In the genomic region with DNA sequence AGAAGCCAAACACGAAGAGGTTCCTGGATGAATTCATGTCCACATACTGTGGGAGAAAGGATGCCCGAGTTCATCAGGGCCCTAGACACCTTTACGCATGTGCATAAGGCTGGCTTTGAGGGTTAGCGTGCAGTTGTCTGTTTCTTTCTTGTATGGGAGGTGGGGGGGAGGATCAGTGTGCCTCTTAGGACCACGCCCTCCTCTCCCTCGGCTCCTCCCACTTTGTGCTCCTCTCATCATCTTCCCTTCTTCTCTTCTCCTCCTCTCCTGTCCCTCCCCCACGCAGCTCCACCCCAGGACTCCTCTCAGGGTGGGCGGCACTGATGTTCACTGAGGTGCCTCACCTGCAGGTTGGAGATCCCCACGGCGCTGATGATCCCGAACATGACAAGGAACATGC, we compare ENCODE assay signal across 9 mouse cellular contexts. TPM values are rescaled to one million over a fixed set of nuclear protein-coding genes. Genes with fewer than 3 reads are reported as not detected.
A peak's percentile ranks its signal among the peaks of the same experiment; 100 is the strongest.
DNase-seq lines count a peak whose midpoint lies in the region; ATAC-seq lines count a peak whose summit lies in the region.
"Had no signal": no experiment of that assay in that cellular context is flagged by ENCODE, and none has a peak within 500 bp of the region (broad histone marks: within the 10 kb centered on the region; RNA-seq: fewer than 3 reads in every experiment).

No protein-coding gene starts in this region.

- H3K4me3 ChIP-seq in liver, embryonic 12.5 days, result no peak overlapping the region
- H3K4me3 ChIP-seq in forebrain, embryonic 14.5 days (ENCODE audit: low read depth, low read length), result peak overlapping the region; percentile 14; the same call in 1 of the 2 replicates
- H3K4me3 ChIP-seq in midbrain, embryonic 14.5 days (replicated peaks; ENCODE audit: low read depth, low read length), result no peak overlapping the region

- peak overlapping the region; percentile 31 for H3K4me2 ChIP-seq in liver, embryonic 12.5 days
- H3K4me2 ChIP-seq in forebrain, embryonic 14.5 days (ENCODE audit: low read length), result peak overlapping the region; percentile 36
- peak overlapping the region; percentile 16 for H3K4me2 ChIP-seq in midbrain, embryonic 14.5 days (ENCODE audit: low read length)

- peaks cover 4% of the 10 kb centered on the region; the same call in 1 of the 2 replicates for H3K4me1 ChIP-seq in liver, embryonic 12.5 days
- no peaks in the 10 kb centered on the region for H3K4me1 ChIP-seq in forebrain, embryonic 14.5 days (ENCODE audit: control insufficient read depth, insufficient read depth, low read length)
- H3K4me1 ChIP-seq in midbrain, embryonic 14.5 days (ENCODE audit: control insufficient read depth, insufficient read depth, low read length), result no peaks in the 10 kb centered on the region

- 23% methylated on average over 10 of the region's 11 CpGs for WGBS in liver, embryonic 12.5 days (ENCODE audit: insufficient replicate concordance)
- WGBS in forebrain, embryonic 14.5 days, result 21% methylated on average over 11 of the region's 11 CpGs
- WGBS in midbrain, embryonic 14.5 days, result 26% methylated on average over 11 of the region's 11 CpGs

- H3K27me3 ChIP-seq in liver, embryonic 12.5 days (replicated peaks), result peaks cover 35% of the 10 kb centered on the region
- no peaks in the 10 kb centered on the region for H3K27me3 ChIP-seq in forebrain, embryonic 14.5 days (replicated peaks; ENCODE audit: control insufficient read depth, insufficient read depth, low read length)
- no peaks in the 10 kb centered on the region for H3K27me3 ChIP-seq in midbrain, embryonic 14.5 days (ENCODE audit: control insufficient read depth, insufficient read depth, low read length)

- no peaks in the 10 kb centered on the region for H3K36me3 ChIP-seq in liver, embryonic 12.5 days
- no peaks in the 10 kb centered on the region for H3K36me3 ChIP-seq in forebrain, embryonic 14.5 days (ENCODE audit: control insufficient read depth, insufficient read depth, low read length)
- no peaks in the 10 kb centered on the region for H3K36me3 ChIP-seq in midbrain, embryonic 14.5 days (ENCODE audit: control insufficient read depth, insufficient read depth, low read length)

- H3K9me3 ChIP-seq in liver, embryonic 12.5 days (replicated peaks), result no peaks in the 10 kb centered on the region
- no peaks in the 10 kb centered on the region for H3K9me3 ChIP-seq in forebrain, embryonic 14.5 days (replicated peaks; ENCODE audit: control insufficient read depth, low read length)
- H3K9me3 ChIP-seq in midbrain, embryonic 14.5 days (ENCODE audit: control insufficient read depth, low read length), result no peaks in the 10 kb centered on the region

- no peak overlapping the region for H3K9ac ChIP-seq in liver, embryonic 12.5 days
- H3K9ac ChIP-seq in forebrain, embryonic 14.5 days (ENCODE audit: low read length), result 0 out of 2 replicates have a peak overlapping the region, but pooled peaks have one; percentile 40
- no peak overlapping the region for H3K9ac ChIP-seq in midbrain, embryonic 14.5 days (replicated peaks; ENCODE audit: low read length)

- DNase-seq in cerebellum, postnatal 10 days, result peak; percentile 27 to 47
- no peak for DNase-seq in liver
- peak; percentile 8 for DNase-seq in forebrain, embryonic 14.5 days (ENCODE audit: low spot score)
- DNase-seq in midbrain, embryonic 14.5 days, result peak; percentile 6

- H3K27ac ChIP-seq in liver, embryonic 12.5 days, result no peak overlapping the region
- no peak overlapping the region for H3K27ac ChIP-seq in forebrain, embryonic 14.5 days (ENCODE audit: low read depth, low read length)
- no peak overlapping the region for H3K27ac ChIP-seq in midbrain, embryonic 14.5 days (replicated peaks; ENCODE audit: low read depth, low read length)

- ATAC-seq in cerebellum, adult (ENCODE audit: insufficient number of reproducible peaks, low FRiP score, low TSS enrichment), result no peak
- ATAC-seq in liver, embryonic 12.5 days, result no peak
- 0 out of 2 replicates have a peak, but pooled peaks have one; percentile 23 for ATAC-seq in forebrain, embryonic 14.5 days
- no peak for ATAC-seq in midbrain, embryonic 14.5 days (ENCODE audit: low FRiP score, low TSS enrichment)
- no peak for ATAC-seq in activated CD4-positive, CD25-positive, alpha-beta regulatory T cell, adult 4 months
- no peak for ATAC-seq in inflammation-experienced regulatory T-cells, adult 6 months

RNA-seq across cellular contexts. Expression of a gene that starts 28.5 kb away (rescaled TPM):
- not detected in 2 replicates for polyA plus RNA-seq in liver, embryonic 12.5 days (2016; fragmentation: Nextera tagmentation; extraction: Ambion mirVana)
- not detected in 2 replicates for polyA plus RNA-seq in forebrain, embryonic 14.5 days (2014; fragmentation: Nextera tagmentation; extraction: Ambion mirVana)
- not detected in 2 replicates for polyA plus RNA-seq in midbrain, embryonic 14.5 days (2014; fragmentation: Nextera tagmentation; extraction: Ambion mirVana)
- polyA plus RNA-seq in activated CD4-positive, CD25-positive, alpha-beta regulatory T cell, adult 4 months (2017; shearing (Covaris generic)), result under 1 TPM in 1 of 2 experiments, not detected in 1; 0.28 TPM
- not detected for polyA plus RNA-seq in inflammation-experienced regulatory T-cells, adult 6 months (2017; shearing (Covaris generic))
- polyA plus RNA-seq: spleen, adult 2 months had no signal

RNA-seq across cellular contexts. Expression of a gene that starts 37.8 kb away (rescaled TPM):
- polyA plus RNA-seq in liver, embryonic 12.5 days (2016; fragmentation: Nextera tagmentation; extraction: Ambion mirVana), result 14.2 and 18.6 TPM in 2 replicates
- 11.0 and 12.0 TPM in 2 replicates for polyA plus RNA-seq in forebrain, embryonic 14.5 days (2014; fragmentation: Nextera tagmentation; extraction: Ambion mirVana)
- polyA plus RNA-seq in midbrain, embryonic 14.5 days (2014; fragmentation: Nextera tagmentation; extraction: Ambion mirVana), result 14.8 and 17.5 TPM in 2 replicates
- polyA plus RNA-seq in activated CD4-positive, CD25-positive, alpha-beta regulatory T cell, adult 4 months (2017; shearing (Covaris generic)), result 10 to 100 TPM; 17.8 to 22.1 TPM
- polyA plus RNA-seq in inflammation-experienced regulatory T-cells, adult 6 months (2017; shearing (Covaris generic)), result 10 to 100 TPM; 15.2 to 23.5 (median 19.1) TPM

RNA-seq across cellular contexts. Expression of a gene that starts 39.7 kb away (rescaled TPM):
- 0.33 and 0.35 TPM in 2 replicates for polyA plus RNA-seq in liver, embryonic 12.5 days (2016; fragmentation: Nextera tagmentation; extraction: Ambion mirVana)
- polyA plus RNA-seq in forebrain, embryonic 14.5 days (2014; fragmentation: Nextera tagmentation; extraction: Ambion mirVana), result 0.55 and 0.61 TPM in 2 replicates
- 0.75 and 0.80 TPM in 2 replicates for polyA plus RNA-seq in midbrain, embryonic 14.5 days (2014; fragmentation: Nextera tagmentation; extraction: Ambion mirVana)
- polyA plus RNA-seq in activated CD4-positive, CD25-positive, alpha-beta regulatory T cell, adult 4 months (2017; shearing (Covaris generic)), result under 1 TPM; 0.43 to 0.63 TPM
- polyA plus RNA-seq in inflammation-experienced regulatory T-cells, adult 6 months (2017; shearing (Covaris generic)), result under 1 TPM in 1 of 3 experiments, not detected in 2; 0.59 TPM
